Mouse (Mus musculus): ENCODE measurements around the gene Noxo1. TPM values are rescaled to one million over a fixed set of nuclear protein-coding genes. Genes with fewer than 3 reads are reported as not detected.
"Not testable (repeated sequence)": the region's sequence is repeated elsewhere in the genome, so short reads cannot be mapped to it uniquely, and the experiment has no call there.

Noxo1 gene
- 1 to 10 TPM; 2.5 to 3.0 TPM for total RNA-seq (2021)

DNA sequence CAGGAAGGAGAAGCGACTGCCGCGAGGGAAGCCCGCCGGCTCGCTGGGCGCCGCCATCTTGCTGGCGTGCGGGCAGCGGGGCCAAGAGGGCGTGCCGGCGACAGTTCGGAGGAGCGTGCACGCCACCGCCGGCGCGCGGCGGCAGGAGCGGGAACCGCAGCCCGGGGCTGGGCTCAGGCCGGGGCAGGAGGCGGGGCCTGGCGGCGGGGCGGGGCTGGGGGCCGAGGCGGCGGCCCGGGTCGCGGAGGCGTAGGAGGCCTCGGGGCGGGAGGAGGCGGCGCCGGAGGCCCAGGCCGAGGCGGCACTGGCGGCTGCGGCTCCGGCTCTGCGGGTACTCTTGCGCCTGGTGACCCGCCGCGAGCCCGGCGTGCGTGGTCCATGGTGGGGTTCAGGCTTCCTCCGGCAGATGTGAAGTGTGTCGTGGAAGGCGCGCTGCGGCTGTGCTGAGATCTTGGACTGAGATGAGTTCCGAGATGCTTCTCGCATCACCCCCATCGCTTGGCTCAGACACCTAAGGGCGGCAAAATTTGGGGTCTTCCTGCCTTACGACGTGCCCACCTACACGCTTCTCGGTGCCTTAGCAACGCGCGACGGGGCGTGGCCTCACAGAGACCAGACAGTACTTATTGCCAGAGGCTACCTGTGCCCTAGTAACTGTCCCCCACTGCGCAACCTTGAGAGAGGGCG lies at the start of gene Noxo1, which contains the start of gene Gfer:
Gene Noxo1, plus strand, starts transcription at position 224 of the 687 bp plus-strand sequence.
Gene Gfer, minus strand, starts transcription at position 146 of the 687 bp plus-strand sequence.
- peak; percentile 77 to 82 for DNase-seq

DNA sequence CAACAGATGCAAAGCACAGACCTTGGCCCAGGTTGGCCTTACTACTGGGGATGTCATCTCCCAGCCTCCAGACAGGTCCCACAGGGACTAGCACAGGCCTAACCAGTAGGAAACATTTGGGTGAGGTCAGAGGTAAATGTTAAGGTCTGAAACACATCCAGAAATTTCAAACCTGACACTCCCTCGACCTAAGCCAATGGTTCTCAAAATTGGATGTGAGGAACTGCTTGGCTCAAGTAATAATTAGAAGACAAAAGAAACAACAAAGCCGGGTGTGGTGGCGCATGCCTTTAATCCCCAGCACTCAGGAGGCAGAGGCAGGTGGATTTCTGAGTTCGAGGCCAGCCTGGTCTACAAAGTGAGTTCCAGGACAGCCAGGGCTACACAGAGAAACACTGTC lies 49.7 kb upstream of the Noxo1 start:
- no peak for DNase-seq

DNA sequence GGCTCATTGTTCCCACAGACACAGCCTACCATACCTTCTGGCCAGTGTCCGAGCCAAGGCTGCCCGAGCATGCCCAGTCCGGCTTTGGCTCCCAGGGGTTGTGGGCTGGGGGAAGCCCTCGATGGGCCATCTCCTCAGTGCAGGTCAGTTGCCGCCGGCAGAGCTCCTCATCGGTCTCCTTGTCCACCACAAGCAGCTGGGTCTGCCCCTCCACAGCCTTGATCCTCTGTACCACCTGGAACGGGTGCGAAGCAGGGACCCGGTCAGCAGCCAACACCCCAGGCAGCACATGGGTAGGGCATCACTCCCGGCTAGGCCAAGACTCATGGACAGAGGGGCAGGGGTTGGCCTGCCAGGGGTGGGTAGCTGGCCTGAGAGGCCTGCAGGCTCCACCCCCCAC lies 48.5 kb upstream of the Noxo1 start:
- DNase-seq, result no peak

DNA sequence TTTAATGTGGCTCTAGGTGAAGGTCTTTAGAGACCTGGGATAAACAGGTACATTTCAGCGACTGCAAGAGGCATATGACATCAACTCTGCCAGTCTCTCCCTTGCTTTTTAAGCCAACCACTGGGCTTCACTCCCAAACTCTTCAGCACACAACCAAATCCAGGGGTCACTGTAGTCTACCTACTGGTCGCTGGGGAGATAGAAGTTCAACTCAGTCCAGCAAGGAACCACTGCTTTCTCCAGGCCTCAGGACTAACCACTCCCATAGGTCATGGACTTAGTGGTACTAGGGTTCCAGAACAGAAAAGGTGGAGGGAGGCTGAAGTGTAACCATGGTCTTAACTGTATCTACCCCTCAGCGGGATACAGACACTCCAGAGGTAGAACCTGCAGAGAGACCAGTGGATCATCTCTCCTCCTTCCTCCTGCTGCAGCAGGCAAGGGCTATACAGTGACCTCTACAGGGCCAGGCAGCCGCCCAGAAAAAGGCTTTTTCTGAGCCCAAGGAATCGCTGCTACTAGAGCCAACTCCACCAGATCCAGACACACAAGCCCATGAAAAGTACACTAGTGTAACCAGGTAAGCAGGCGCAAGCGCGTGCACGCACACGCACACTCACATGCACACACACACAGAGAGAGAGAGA lies 47.2 kb upstream of the Noxo1 start:
- no peak for DNase-seq

DNA sequence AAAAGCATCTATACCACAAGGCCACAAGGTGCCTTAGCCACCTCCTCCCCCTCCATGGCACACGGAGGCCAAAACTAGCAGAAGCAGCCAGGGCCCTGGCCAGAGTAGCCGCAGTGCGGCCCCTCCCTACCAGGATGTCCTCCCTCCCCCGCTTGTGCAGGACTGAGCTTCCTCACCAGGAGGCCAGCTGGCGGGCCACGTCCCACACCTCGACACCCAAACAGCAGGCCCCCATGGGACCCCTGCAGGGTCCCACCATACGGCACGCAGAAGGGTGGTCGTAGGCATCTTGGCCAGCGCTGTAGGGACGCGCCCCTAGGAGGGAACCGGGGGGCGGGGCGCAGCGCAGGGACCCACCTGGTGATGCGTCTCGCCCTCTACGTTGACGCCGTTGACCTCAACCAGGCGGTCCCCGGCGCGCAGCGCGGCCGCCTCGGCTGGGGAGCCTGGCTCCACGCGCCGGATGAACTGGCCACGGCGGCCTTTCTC lies 46.4 kb upstream of the Noxo1 start:
- no peak for DNase-seq

DNA sequence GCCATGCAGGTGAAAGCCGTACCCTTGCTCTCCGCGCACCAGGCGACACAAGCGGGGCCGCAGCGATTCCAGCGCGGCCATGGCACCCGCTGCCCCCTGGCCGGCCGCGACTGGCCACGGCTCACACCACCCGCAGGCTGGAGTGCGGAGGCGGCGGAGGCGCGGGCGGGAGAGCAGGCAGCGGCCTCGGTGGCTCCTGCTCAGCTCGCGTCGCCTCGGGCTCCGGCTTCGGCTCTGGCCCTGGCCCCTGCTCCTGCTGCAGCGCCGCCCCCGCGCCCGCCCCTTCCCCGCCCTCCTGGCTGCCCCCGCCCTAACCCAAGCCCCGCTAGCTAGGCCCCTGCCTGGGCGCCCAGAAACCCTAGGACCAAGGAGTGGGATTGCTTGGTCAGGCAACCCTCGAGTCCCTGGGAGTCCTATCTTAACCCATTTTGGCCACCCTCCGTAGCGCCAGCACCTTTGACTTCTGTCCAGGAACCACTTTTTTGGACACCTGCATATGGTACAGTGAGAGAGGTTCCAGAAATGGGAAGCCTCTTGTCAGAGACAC lies 45.9 kb upstream of the Noxo1 start, which contains the start of gene Slc9a3r2:
Gene Slc9a3r2, minus strand, starts transcription at position 258 of the 547 bp plus-strand sequence.
- DNase-seq, result no peak

DNA sequence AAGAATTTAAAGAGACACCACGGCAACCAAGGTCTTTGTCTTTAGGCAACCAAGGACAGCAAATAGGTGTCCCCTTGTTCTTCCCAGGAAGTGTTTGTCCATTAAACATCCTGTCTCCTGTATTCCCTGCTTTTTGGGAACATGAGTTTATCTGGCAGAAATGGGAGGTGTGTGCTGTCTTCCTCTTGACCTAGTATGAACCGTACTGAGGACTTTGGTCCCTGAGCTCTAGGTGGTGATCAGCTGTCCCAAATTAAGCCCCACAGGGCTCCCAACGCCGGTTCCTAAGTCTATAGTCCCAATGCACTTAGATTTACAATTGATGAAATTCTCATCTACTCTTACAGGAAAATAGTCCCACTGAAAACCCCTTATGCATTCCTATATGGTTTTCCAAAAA lies 45.3 kb upstream of the Noxo1 start:
- no peak for DNase-seq

DNA sequence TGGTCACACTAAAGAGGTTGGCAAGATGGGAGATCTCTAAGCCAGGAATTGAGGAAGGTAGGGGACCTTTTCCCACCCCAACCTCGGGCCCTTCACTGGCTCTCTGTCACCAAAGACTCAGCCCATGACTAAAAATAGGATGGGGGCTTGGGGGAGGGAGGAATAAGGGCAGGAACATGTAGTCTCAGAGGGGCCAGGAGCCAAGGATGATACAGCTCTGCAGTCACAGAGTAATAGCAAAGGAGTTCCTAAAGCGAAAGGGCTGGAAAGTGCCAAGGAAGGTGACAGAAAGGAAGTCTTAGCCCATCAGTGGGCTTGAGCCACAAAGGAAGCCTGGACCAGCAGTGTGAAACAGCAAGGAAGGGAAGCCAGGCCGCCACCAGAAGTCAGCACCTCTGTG lies 44.2 kb upstream of the Noxo1 start:
- no peak for DNase-seq

DNA sequence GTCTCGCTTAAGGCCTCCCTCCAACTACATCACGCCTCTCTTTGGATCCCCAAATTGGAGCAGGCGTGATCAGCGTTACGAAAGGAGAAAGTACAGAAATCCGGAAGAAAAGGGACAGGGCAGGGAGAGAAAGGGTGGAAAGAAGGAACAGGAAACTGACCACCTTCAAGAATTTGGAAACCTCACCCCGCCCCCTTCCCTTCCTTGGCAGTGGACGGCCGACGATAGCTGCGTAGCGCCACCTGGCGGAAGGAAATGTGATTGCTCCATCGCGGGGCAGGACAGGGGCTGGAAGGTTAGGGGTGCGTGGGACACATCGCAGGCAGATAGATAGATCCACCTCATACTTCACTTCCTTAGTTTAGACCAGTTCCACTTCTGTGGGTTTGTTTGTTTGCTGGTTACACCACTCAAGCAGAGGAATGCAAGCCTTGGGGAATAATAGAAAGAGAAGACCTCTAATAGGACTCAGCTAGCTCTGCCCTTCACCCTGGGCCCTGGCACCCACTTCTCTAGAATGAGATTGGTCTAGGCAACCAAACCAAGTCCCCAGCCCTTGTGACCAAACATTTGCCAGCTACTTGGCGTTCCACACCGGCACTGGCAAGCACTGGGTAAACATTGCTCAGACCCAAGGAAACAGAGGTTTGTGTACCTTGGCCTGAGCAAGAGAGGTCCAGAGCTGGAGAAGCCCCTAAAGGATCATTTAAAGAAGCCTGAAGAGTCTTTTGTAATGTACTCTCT lies 41.9 kb upstream of the Noxo1 start:
- peak; percentile 44 to 61 for DNase-seq

DNA sequence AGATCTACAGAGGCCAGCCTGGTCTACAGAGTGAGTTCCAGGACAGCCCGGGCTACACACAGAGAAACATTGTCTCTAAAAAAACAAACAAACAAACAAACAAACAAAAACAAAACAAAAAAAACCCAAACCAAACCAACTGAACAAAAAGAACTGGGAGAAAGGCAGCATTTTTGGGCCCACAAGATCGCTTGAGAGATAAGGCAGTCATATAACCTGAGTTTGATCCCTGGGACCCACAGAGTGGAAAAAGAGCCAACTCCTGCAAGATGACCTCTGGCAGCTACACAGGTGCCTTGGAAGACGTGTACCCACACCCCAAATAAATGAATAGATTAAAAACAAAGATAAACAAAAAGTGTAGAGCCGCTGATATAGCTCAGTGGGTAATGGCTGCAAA lies 41.1 kb upstream of the Noxo1 start:
- no peak for DNase-seq

DNA sequence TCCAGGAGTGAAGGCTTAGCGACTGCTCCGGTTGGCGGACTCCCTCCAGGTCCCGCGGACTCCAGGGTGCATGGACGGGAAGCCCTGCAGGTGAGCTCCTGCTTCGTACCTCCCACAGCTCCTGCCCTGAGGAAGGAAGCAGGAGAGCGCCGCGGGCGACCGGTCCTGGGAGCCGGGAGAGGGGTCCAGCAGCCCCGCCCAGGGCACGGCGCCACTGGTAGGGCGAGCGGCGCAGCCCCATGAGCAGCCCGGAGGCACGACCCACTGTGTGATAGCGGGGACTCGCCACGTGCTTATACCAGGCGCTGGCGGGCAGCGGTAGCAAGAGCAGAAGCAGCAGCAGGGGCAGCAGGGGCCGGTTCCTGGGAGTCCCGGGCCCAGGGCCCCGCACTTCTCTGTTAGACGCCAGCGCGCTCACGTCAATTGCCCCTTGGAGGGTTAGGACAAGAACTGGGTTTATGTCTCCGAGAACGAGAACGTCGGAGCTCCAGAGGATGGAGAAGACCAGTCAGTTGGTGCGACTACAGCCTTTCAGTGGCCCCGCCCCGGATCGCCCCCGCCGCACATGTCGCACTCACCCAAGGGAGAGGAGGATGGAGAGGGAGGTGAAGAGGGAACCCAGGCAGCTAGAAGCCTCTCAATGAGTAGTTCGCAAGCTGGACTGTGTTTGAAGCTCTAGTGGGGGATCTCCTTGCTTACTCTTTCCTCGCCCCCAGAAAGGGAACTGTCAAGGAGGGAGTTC lies 37.8 kb upstream of the Noxo1 start, which contains the start of gene Npw:
Gene Npw, minus strand, starts transcription at position 441 of the 742 bp plus-strand sequence.
- DNase-seq, result no peak

DNA sequence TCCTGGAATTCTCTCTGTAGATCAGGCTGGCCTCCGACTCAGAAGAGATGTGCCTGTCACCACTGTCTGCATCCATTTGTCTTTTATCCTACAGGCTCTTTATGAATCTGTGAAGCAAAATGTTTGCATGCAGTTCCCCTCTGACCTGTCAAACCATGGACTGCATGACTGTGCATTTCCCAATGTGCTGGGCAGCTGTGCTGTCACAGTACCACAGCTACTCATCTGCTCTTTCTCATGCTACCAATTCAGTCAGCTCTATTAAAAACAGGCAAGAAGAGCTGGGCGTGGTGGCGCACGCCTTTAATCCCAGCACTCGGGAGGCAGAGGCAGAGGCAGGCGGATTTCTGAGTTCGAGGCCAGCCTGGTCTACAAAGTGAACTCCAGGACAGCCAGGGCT lies 29.0 kb upstream of the Noxo1 start:
- DNase-seq, result not testable (repeated sequence)

DNA sequence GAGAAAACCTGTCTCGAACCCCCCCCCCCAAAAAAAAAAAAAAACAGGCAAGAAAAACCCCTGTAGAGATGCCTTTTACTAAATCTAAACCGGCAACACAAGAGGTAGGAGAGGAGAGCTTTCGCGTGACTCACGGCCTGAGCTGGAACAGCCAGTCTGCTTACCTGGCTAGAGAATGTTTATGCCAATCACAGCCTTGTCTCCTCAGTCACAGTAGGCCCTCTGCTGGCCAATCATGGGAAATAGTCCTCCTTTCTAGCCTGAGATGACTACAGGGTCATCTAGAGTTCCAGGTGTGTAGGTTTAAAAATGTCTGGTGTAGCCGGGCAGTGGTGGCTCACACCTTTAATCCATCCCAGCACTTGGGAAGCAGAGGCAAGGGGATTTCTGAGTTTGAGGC lies 28.6 kb upstream of the Noxo1 start:
- DNase-seq, result no peak

DNA sequence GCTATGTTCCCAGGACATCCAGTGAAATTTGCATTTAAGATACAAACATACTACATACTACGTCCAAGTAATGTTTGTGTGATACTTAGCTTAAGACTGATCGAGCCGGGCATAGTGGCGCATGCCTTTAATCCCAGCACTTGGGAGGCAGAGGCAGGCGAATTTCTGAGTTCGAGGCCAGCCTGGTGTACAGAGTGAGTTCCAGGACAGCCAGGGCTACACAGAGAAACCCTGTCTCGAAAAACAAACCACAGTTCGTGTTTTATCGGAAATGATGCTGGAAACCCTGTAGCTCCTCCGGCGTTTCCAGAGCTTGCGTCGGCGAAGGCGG lies 26.9 kb upstream of the Noxo1 start:
- DNase-seq, result not testable (repeated sequence)

DNA sequence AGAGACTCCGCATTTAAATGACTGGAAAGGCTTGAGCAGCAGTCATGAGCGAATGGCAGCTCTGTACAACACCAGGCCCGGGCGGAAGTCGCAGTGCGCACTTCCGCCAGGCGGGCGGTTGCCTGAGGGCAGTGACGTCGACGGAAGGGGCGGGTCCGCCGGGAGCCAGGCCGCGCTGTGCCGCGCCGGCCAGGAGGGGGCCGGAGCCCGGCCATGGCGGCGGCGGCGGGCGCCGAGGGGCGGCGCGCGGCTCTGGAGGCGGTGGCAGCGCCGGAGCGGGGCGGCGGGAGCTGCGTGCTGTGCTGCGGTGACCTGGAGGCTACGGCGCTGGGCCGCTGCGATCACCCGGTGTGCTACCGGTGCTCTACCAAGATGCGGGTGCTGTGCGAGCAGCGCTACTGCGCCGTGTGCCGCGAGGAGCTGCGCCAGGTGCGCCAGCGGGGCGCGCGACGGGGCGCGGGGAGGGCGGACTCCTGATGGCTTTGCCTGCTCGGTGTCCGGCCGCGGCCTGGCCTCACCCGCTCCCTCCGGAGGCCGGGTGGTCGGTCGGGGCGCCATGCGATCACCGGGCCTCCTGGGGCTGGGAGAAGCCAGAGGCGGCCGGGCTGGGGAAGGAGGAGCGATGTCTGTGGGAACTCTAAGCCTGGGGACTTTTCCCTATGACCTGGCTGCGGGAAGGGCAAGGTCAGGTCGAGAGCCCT lies 26.3 kb upstream of the Noxo1 start, which contains the start of gene Zfp598:
Gene Zfp598, plus strand, starts transcription at position 143 of the 701 bp plus-strand sequence.
- DNase-seq, result peak; percentile 93 to 94

DNA sequence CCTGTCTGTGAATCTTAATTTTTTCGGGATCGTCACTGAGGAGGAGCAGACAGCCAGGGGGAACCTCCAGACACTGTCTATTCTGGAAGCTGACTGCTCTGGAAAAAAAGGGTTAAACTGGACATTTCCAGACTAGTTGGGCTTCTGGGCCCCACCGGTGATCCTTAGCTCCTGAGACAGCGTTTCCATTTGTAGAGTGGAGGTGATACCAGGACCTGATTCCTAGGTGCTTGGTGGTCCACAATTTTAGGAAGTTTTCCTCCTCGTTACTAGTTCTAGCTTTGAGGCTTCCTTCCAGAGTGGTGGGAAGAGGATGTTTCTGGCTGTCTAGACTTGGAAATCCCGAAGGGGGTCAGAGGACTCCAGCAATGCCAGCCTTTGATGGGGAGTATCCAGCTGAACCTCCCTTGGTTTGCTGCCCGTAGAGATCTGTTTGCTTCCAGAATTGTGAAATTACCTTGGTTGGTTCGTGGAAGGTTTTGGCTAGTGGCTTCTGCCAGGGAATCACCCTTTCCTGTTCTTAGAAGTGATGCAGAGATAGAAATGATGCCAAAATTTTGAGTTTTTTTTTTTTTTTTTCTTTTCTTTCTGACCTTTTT lies 25.7 kb upstream of the Noxo1 start:
- no peak for DNase-seq

DNA sequence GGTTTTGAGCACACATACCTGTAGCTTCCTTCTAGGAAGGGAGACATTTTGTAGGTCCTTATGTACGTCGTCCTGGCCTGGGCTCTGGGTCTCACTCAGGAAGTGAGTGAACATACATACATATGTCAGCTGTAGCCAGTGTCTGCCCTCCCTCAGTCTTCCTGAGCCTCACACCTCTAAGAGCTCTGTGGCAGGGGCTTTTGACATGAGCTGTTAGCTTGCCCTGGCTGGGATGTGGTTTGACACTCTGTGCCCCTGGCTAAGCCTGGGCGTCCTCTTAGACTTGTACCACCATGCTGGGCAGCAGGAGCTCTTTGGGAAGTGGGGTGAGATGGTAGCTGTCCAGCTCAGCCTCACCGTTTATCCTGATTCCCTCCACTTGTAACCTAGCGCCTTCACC lies 24.7 kb upstream of the Noxo1 start:
- DNase-seq, result no peak

DNA sequence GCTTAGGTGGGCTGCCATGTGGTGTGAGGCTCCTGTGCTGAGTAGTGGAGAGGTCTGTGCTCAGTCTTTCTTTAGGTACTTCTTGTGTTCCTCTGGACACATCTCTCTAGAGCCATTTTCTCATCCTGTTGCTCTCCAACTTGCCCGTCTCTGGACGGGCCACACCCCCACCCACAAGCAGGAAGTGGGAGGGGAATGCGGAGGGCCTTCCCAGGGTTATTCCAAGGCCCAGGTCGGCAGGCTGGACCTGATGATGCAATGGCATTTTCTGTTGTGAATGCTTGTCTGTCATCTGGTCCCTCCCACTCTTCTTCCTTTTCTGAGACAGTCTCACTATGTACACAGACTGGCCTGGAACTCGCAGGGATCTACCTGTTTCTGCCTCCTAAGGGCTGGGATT lies 23.9 kb upstream of the Noxo1 start:
- no peak for DNase-seq

DNA sequence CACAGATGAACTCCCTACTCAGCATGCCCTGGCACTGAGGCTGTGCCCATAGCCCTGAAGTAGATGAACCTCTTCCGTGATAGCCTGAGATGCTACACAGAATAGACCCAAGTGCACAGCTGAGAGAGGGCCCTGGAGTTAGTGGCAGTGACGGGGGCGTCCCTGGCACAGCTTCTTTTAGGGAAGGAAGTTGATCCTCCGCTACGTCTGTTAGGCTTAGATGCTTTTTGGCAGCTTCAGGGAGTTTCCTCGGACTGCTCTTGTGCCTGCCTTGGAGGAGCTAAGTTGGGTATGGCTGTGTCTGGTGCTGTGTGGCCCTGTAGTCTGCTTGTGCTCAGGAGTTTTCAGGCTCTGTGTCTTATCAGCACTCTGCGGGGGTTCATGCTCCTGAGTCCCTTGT lies 21.8 kb upstream of the Noxo1 start:
- peak; percentile 48 to 55 for DNase-seq

DNA sequence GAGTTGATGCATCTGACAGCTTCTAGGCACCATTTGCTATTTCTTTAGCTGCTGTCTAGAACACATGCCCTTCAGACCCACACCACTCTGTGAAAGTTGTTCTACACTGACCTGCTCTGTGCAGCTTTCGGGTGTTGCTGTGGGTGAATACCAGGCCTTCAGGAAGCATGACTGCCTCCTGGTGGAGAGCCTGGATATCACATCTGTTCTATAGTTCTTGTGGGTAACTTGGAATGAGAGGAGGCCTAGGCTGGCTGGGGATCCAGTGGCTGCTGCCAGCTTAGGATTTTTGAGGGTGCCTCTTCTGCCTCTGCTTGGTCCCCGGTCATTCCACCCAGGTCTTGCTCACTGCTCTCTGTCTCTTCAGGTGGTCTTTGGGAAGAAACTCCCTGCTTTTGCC lies 19.8 kb upstream of the Noxo1 start:
- peak in 1 of 2 experiments; percentile 56 for DNase-seq

DNA sequence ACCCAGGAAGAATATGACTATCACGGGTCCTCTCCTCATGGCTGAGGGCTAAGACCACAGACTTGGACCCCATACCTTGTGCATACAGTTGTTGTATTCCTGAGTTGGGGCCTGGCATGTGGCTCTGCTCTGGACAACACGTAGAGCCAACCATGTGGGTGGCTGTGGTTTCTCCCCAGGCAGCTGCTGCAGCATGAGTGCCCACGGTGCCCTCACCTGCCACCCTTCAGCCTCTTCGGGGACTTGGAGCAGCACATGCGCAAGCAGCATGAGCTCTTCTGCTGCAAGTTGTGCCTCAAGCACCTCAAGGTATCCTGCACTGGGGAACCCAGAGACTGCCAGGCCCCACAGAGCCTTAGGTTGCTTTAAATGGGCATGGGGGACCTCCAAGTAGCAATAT lies 19.2 kb upstream of the Noxo1 start:
- no peak for DNase-seq
